Mouse (Mus musculus) c-Kit-negative CD71-positive TER-119-positive erythroid progenitor cells, embryonic 14.5 days (primary cell): ENCODE measurements around the gene Txnrd1.

Source experiments
- DNase-seq: peaks from one replicate; pipeline ENCODE4 v3.0.0-alpha.2; 2013; ENCODE audit warnings: low read depth, low spot score

The Txnrd1 gene

DNA sequence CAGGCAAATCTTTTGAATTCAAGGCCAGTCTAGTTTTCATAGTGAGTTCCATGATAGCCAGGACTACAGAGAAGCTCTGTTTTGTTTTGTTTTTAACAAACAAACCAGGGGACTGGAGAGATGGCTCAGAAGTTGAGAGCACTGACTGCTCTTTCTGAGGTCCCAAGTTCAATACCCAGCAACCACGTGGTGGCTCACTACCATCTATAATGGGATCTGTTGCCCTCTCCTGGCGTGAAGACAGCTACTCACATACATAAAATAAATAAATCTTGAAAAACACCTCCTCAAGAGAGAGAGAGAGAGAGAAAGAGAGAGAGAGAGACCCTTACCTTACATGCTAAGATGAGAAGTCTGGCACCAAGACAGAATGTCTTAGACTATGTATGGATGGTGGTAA lies 84.9 kb downstream of the Txnrd1 start:
- DNase-seq, result no peak

DNA sequence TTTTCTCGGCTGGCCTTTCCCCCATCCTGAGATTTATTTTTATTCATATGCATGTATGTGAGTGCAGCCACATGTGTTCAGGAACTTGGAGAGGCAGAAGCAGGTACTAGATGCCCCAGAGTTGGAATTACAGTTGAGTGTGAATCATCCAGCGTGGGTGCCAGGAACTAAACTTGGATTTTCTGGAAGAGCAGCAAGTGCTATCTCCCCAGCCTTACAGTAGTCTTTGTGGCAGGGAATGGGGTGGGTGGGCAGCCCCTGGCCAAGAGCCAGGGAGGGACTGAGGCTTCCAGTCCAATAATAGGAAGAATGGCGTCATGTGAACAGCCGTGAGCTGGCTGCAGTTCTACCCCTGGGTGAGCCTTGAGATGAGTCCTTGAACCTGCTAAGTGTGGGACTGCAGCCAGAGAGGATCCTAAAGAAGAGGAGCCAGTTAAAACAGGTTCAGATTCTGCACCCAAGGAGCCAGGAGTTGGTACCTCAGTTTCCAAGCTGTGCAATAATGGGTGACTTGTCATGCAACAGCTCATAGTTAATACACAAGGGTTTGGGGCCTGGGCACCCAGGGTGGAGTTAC lies 85.7 kb downstream of the Txnrd1 start:
- DNase-seq, result no peak

DNA sequence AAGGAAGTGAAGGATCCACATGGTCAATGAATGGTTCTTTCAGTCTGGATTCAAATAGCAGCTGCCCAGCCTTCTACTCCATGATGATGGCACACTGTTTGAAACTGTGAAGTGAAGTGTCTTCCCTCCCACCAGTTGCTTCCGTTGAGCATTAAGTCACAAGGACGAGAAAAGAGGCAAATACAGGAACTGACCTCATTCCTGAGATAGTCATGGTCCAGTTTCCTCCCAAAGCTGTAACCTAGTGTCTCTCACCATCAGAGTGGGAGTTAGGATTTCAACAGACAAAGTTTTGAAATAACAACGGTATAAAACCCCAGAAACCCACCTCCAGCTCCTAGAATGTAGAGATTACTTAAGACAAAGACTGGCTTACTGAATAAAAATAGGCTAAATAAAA lies 89.8 kb downstream of the Txnrd1 start:
- no peak for DNase-seq

DNA sequence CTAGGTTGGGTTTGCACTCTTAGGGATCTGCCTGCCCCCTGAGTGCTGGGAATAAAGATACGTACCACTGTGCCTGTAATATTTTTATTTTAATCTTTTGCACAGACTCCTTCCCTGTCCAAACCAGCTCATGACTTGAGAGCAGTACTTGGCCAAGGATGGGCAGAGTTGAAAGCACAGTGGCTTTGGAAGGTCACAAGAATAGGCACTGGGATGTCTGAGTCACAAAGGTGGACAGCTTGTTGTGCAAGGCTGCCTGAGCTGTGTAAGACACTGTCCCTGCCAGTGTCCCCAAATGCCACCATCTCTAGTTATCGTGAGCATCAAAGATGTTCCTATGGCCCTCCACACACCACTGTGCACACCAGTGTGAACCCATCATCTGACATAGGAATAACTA lies 91.0 kb downstream of the Txnrd1 start:
- no peak for DNase-seq

DNA sequence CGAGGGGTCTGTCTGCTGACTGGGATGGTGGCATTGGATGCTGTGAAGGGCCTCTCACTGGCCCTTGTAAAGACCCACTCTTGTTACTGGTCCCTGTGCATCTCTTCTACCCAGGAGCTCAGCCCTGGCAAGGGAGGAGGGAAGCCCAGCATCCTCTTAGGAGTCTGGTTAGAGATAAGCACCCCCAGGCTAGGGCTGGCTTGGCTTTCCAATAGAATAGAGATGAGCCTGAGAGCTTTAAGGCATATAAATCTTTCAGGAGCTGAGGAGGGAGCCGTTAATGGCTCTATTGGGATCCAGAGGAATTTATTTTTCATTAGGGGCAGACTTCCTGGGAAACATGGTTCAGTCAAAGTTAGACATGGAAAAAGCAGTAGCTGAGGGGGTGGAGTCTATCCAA lies 91.9 kb downstream of the Txnrd1 start:
- no peak for DNase-seq

DNA sequence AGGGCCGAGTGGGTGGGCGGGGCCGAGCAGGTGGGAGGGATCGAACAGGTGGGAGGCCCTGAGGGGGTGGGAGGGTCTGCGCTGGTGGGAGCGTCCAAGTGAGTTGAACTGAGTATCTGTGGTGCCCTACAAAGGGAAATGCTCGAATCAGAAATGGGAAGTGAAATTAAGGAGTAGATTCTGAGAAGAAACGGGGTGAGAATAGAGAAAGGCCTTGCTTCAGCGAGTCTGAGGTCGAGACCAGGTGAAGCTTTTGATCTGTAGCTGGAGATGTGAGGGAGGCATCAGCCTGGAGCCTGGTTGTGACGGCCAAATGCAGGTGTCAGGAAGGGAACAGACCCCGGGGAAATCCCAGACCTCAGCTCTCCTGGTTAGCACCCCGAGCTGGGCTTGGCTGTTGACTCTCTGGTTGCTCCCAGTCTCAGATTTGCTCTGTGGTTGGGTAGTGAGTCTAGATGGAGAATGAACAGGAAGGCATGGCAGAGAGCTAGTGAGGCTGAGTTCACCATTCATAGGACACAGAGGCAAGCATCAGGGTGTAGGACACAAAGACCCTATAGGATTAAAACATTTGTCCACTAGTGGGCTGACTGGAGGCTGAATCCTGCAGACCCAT lies 101.4 kb downstream of the Txnrd1 start:
- no peak for DNase-seq

DNA sequence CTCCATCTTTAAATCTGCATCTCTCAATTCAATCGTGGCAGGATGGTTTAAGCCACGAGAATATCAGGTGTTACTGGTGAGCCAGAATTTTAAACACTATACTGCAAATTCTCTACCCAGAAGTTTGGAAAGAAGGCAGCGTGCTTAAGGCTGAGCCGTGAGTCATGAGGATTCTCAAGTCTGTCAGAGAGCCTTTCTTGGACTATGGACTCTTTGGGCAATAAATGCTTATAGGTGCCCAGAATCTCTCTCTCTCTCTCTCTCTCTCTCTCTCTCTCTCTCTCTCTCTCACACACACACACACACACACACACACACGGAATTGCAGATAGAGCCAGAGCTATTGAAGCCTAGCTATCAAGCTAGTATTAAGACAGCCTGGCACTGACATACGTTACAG lies 102.0 kb downstream of the Txnrd1 start:
- DNase-seq, result no peak
